Mouse (Mus musculus) gonadal fat pad, adult 2 months (tissue): ENCODE data around the gene Olfr281. TPM values are rescaled to one million over a fixed set of nuclear protein-coding genes. Genes with fewer than 3 reads are reported as not detected.

Experiments
- DNase-seq: peaks from one replicate; pipeline ENCODE4 v3.0.0-alpha.2; 2012; ENCODE audit warnings: low read depth
- polyA plus RNA-seq: library from polyadenylated mRNA; depleted of rRNA; stranded (reverse); fragments of >200 nt; gene quantifications from 2 replicates; pipeline ENCODE4 v1.2.3, GENCODE M21; 2012; rRNA removed

Olfr281 gene
- polyA plus RNA-seq, 1 experiment: not detected

GRCm38 (mm10) chr15:98483907-98484886 lies 31.8 kb downstream of the Olfr281 start:
- no peak for DNase-seq

GRCm38 (mm10) chr15:98486433-98487021 lies 34.1 kb downstream of the Olfr281 start:
- DNase-seq: no peak

DNA sequence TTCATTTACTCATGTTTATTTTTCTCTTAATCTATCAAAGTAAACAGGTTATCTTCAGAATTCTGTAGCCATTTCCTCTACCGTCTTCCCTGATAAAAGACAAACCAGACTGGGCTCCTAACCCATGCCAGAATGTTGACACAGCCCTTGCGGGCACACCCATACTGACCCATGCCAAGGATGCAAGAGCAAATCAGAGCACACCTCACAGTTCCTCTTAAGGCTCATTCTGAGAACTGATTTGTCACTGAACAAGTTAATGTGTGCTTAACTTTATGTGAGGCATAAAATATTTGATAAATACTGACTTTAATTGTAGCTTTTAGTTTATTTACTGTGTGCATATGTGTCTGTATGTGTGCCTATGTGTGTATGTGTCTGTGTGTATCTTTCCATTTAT lies 38.9 kb downstream of the Olfr281 start:
- no peak for DNase-seq

GRCm38 (mm10) chr15:98492102-98492501 lies 39.7 kb downstream of the Olfr281 start, which contains the start of gene Olfr279:
Gene Olfr279, plus strand, starts transcription at chr15:98492402.
- no peak for DNase-seq

- DNase-seq: no peak
Measured at GRCm38 (mm10) chr15:98497631-98498030, 45.2 kb downstream of the Olfr281 start.

- DNase-seq: no peak
Measured at GRCm38 (mm10) chr15:98503317-98503716, 50.9 kb downstream of the Olfr281 start.

DNA sequence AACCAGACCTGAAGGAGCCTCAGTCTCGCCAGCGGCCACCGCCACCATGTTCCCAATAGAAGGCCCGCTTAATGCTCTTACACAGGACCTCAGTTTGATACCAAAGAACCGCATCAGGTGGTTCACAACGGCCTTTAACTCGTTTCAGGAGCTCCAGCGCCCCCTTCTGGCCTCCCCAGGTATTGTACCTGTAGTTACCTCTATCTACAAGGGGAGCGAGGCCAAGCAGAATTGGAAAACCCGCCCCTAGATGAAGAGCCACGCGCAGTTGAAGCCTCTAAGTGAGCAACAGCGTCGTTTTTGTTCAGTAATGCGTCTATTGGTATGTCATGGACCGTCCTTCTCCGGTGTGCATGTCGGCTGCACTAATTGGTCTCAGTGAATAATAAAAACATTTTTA lies 52.1 kb downstream of the Olfr281 start:
- no peak for DNase-seq

DNA sequence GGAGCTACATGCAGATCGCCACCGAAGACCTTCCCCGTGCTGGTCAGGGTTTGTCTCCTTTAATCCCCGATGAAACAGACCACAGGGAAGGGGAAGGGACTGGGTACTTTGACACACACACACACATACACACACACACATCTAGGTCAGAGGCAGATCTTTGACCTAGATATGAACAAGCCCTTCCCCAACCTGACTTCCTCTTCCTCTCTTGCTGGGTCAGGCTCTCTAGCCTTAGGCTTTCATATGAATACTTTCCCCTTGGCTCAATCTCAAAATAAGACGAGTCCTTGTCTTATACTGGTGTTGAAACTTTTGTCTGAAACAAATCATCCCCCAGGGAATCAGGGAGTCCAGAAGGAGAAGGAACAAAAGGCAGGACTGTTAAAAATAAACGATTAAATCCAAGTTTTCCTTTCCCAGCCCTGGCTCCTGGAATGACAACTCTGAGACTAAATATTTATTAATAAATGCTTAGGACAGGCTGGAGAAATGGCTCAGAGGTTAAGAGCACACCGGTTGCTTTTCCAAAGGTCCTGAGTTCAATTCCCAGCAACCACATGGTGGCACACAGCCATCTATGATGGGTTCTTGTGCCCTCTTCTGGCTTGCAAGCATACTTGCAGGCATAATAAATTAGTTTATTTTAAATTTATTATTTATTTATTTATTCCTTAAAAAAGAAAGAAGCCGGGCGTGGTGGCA lies 54.0 kb downstream of the Olfr281 start:
- DNase-seq: peak; percentile 36

DNA sequence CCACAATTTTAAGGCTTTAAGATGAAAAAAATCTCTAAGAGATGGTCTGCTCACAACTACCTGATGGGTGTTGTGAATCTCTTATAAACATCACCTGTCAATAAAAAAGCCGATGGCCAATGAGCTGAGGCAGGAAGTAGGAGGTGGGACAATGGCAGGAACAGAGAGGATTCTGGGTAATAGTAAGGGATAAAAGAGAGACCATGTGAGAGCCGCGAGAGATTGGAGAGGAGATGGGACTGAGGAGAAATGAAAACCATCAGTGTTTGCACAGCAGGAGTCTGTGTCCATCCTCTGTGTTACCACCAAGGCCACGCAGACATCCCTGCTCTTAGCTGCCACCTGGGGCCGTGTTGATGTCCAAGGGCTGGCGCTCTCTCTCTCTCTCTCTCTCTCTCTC lies 54.9 kb downstream of the Olfr281 start:
- no peak for DNase-seq

DNA sequence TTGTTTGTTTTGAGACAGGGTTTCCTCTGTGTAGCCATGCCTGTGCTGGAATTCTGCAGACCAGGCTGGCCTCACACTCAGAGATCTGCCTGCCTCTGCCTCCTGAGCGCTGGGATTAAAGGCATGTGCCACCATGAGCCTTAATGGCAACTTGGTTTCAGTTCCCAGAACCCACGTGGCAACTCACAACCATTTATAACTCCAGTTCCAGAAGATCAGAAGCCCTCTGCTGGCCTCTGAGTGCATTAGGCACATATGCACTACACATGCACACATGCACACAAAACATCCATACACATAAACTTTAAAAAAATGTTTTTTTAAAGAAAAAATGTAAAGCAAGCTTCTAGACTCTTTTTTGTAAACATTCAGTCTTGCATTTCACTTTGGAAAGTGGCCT lies 57.0 kb downstream of the Olfr281 start:
- DNase-seq: no peak

Other genes with a start within 250 kb of the Olfr281 start
- gene Gm44579, start 231.6 kb upstream of the Olfr281 start, polyA plus RNA-seq: not detected in 2 replicates
- gene Olfr287, start 231.5 kb upstream of the Olfr281 start, polyA plus RNA-seq: not detected in 2 replicates
- gene Olfr286, start 218.1 kb upstream of the Olfr281 start, polyA plus RNA-seq: not detected in 2 replicates
- gene H1fnt, start 195.3 kb upstream of the Olfr281 start, polyA plus RNA-seq: 1.6 and 2.5 TPM in 2 replicates
- gene Zfp641, start 156.4 kb upstream of the Olfr281 start, polyA plus RNA-seq: 2.5 and 2.7 TPM in 2 replicates
- not detected in 2 replicates for gene Olfr285, start 135.2 kb upstream of the Olfr281 start, polyA plus RNA-seq
- not detected in 2 replicates for gene Olfr284, start 111.6 kb upstream of the Olfr281 start, polyA plus RNA-seq
- not detected in 2 replicates for gene Olfr283, start 71.6 kb upstream of the Olfr281 start, polyA plus RNA-seq
- gene Olfr282, start 21.4 kb upstream of the Olfr281 start, polyA plus RNA-seq: not detected in 2 replicates
- gene OR5BS1P, start 17.3 kb downstream of the Olfr281 start, polyA plus RNA-seq: not detected in 2 replicates
- gene Lalba, start 30.1 kb downstream of the Olfr281 start, polyA plus RNA-seq: 0.15 and 0.24 TPM in 2 replicates
- not detected in 2 replicates for gene Olfr279, start 39.8 kb downstream of the Olfr281 start, polyA plus RNA-seq
- 38.4 and 41.0 TPM in 2 replicates for gene Kansl2, start 81.7 kb downstream of the Olfr281 start, polyA plus RNA-seq
- gene Ccnt1, start 118.3 kb downstream of the Olfr281 start, polyA plus RNA-seq: 12.0 and 13.2 TPM in 2 replicates
- gene 4930415O20Rik, start 118.4 kb downstream of the Olfr281 start, polyA plus RNA-seq: 0.58 and 1.3 TPM in 2 replicates
- gene Adcy6, start 157.5 kb downstream of the Olfr281 start, polyA plus RNA-seq: 84.8 and 91.2 TPM in 2 replicates
- 13.7 and 16.1 TPM in 2 replicates for gene Cacnb3, start 178.3 kb downstream of the Olfr281 start, polyA plus RNA-seq
- 30.2 and 31.3 TPM in 2 replicates for gene Ddx23, start 210.3 kb downstream of the Olfr281 start, polyA plus RNA-seq
- gene Rnd1, start 224.9 kb downstream of the Olfr281 start, polyA plus RNA-seq: 2.6 and 4.8 TPM in 2 replicates